Mouse (Mus musculus) forebrain, embryonic 16.5 days (tissue): ENCODE data around the gene Jup. TPM values are rescaled to one million over a fixed set of nuclear protein-coding genes. Genes with fewer than 3 reads are reported as not detected.

Experiments
- ATAC-seq: fragments of 200-750 bp; cut with Nextera tagmentation; 2 replicates; pipeline ENCODE4 v1.8.0; 2017; ENCODE audit warnings: mild to moderate bottlenecking, moderate library complexity
- H3K27ac ChIP-seq: fragments of 300-500 bp; sonication (generic); 2 replicates; pipeline ENCODE4 v1.5.1; 2014; ENCODE audit warnings: low read length, control low read depth
- H3K27me3 ChIP-seq: fragments of 300-500 bp; sonication (generic); replicated peaks from 2 replicates; pipeline ENCODE4 v1.6.1; 2014; ENCODE audit warnings: low read length; ENCODE audit not compliant: control insufficient read depth, insufficient read depth
- H3K36me3 ChIP-seq: fragments of 300-500 bp; sonication (generic); 2 replicates; pipeline ENCODE4 v1.6.1; 2014; ENCODE audit not compliant: control insufficient read depth, insufficient read depth
- H3K4me1 ChIP-seq: fragments of 300-500 bp; sonication (generic); replicated peaks from 2 replicates; pipeline ENCODE4 v1.6.1; 2014; ENCODE audit warnings: low read length; ENCODE audit not compliant: control insufficient read depth, insufficient read depth
- H3K4me2 ChIP-seq: fragments of 300-500 bp; sonication (generic); 2 replicates; pipeline ENCODE4 v1.6.1; 2014; ENCODE audit warnings: mild to moderate bottlenecking, low read length, control low read depth
- H3K4me3 ChIP-seq: fragments of 300-500 bp; sonication (generic); replicated peaks from 2 replicates; pipeline ENCODE4 v1.5.1; 2014; ENCODE audit warnings: mild to moderate bottlenecking, low read length, control low read depth
- H3K9ac ChIP-seq: fragments of 300-500 bp; sonication (generic); replicated peaks from 2 replicates; pipeline ENCODE4 v1.6.1; 2014; ENCODE audit warnings: low read depth, low read length, control low read depth
- H3K9me3 ChIP-seq: fragments of 300-500 bp; sonication (generic); 2 replicates; pipeline ENCODE4 v1.6.1; 2016; ENCODE audit warnings: low read length; ENCODE audit not compliant: control insufficient read depth
- WGBS: fragments of 180-500 bp; shearing (Covaris S2); extraction: QIAGEN DNeasy Blood & Tissue Kit; methylation state at CpG from one replicate; pipeline ENCODE4 v1.1.7; 2014; 5-methylcytosine and 5-hydroxymethylcytosine counted together
- polyA plus RNA-seq: library from polyadenylated mRNA; unstranded; fragments of >200 nt; fragmentation: Nextera tagmentation; extraction: Ambion mirVana; gene quantifications from 2 replicates; pipeline ENCODE4 v1.2.1, GENCODE M21; 2015

The Jup gene
- polyA plus RNA-seq, 1 experiment from 2014 or later = 62.0 TPM

DNA sequence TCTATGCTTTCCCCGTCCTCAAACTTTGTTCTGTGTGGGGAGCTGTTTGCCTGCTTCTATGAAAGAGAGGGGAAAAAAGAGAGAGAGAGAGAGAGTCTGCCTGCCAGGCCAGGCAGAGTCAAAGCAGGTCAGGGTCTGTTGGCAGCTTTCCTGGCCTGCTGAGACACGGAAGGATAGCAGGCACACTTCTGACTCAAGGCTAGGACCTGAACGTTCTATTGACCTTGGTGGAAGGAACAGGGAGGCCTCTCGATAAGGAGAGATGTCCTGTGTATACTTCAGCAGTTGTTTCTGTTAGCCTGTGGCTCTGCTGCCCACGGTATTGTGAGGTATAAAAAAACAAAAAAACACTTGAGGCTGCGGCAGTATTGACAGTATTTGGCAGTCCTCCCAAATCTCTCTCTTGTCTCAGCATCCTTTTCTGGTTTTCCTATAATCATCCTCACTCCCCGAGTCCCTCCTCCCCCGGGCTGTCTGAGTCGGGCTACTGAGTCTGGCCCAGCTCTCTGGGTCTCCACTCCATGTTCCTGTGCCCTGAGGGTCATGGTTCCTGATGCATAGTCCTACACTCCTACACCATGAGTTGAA lies 31.1 kb upstream of the Jup start:
- H3K4me1 ChIP-seq = 0 out of 2 replicates have a peak, but pooled peaks cover 4% of the 10 kb centered on the region
- H3K4me3 ChIP-seq = no peak overlapping the region
- H3K36me3 ChIP-seq = 0 out of 2 replicates have a peak, but pooled peaks cover 2% of the 10 kb centered on the region
- no peaks in the 10 kb centered on the region for H3K9me3 ChIP-seq
- 40% methylated on average over 9 of the region's 9 CpGs for WGBS
- H3K27ac ChIP-seq = no peak overlapping the region
- H3K9ac ChIP-seq = no peak overlapping the region; the same call in 1 of the 2 replicates
- no peak for ATAC-seq
- H3K4me2 ChIP-seq = no peak overlapping the region
- H3K27me3 ChIP-seq = no peaks in the 10 kb centered on the region

DNA sequence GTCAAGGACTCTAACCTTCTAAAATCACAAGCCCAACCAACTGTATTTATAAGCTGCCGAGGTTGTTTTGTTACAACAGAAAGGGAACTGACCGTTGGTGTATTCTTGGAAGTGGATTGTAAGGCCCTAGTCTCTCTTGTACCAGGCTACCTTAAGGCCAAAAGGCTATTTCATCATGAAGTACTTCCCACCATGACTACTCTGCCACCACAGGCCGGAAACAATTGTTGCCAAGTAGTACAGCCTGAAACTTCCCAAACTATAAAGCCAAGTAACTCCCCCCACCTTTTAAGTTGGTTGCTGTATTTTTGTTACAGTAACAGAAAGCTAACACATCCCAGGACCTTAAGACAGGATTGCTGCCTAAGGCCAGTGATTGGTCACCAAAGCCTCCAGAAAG lies 29.3 kb upstream of the Jup start:
- Histone ChIP-seq H3K27me3 (no peaks in the 10 kb centered on the region), H3K36me3 (0 out of 2 replicates have a peak, but pooled peaks cover 2% of the 10 kb centered on the region), H3K4me3 (no peak overlapping the region), H3K4me1 (0 out of 2 replicates have a peak, but pooled peaks cover 4% of the 10 kb centered on the region), H3K27ac (no peak overlapping the region), H3K4me2 (no peak overlapping the region), H3K9me3 (no peaks in the 10 kb centered on the region), H3K9ac (no peak overlapping the region)
- 87% methylated on average over 3 of the region's 3 CpGs for WGBS
- ATAC-seq = no peak

GRCm38 (mm10) chr11:100425851-100426250 lies 28.3 kb upstream of the Jup start:
- Histone ChIP-seq H3K4me1 (0 out of 2 replicates have a peak, but pooled peaks cover 4% of the 10 kb centered on the region), H3K4me2 (no peak overlapping the region), H3K9me3 (no peaks in the 10 kb centered on the region), H3K27ac (no peak overlapping the region), H3K27me3 (no peaks in the 10 kb centered on the region), H3K36me3 (0 out of 2 replicates have a peak, but pooled peaks cover 2% of the 10 kb centered on the region), H3K4me3 (no peak overlapping the region), H3K9ac (no peak overlapping the region)
- WGBS = 38% methylated on average over 7 of the region's 7 CpGs
- ATAC-seq = no peak

DNA sequence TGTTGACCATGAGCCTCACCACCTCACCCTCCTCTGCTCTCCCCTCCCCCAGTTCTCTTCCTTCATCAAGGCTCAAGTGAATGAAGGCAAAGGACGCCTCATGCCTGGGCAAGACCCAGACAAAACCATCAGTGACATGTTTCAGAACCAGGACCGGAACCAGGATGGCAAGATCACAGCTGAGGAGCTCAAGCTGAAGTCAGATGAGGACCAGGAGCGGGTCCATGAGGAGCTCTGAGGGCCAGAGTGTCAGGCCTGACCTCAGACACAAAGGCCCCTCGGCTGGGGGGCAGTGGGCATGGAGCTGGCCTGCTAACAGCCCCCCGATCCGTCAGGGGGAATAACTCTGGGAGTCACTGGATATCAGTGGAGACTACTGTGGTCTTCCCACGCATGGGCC lies 26.3 kb upstream of the Jup start:
- Histone ChIP-seq H3K9ac (no peak overlapping the region), H3K4me3 (no peak overlapping the region), H3K36me3 (no peaks in the 10 kb centered on the region), H3K4me2 (no peak overlapping the region), H3K9me3 (no peaks in the 10 kb centered on the region), H3K27ac (no peak overlapping the region), H3K4me1 (0 out of 2 replicates have a peak, but pooled peaks cover 4% of the 10 kb centered on the region), H3K27me3 (no peaks in the 10 kb centered on the region)
- ATAC-seq = no peak
- WGBS = 85% methylated on average over 7 of the region's 7 CpGs

- H3K9me3 ChIP-seq = no peaks in the 10 kb centered on the region
- 77% methylated on average over 8 of the region's 8 CpGs for WGBS
- H3K36me3 ChIP-seq = no peaks in the 10 kb centered on the region
- H3K27me3 ChIP-seq = no peaks in the 10 kb centered on the region
- H3K9ac ChIP-seq = no peak overlapping the region
- no peak for ATAC-seq
- no peaks in the 10 kb centered on the region for H3K4me1 ChIP-seq
- H3K27ac ChIP-seq = no peak overlapping the region
- H3K4me3 ChIP-seq = no peak overlapping the region
- no peak overlapping the region for H3K4me2 ChIP-seq
These were observed 24.0 kb upstream of the Jup start for GRCm38 (mm10) chr11:100421537-100421936.

- H3K27me3 ChIP-seq = peaks cover 11% of the 10 kb centered on the region
- no peaks in the 10 kb centered on the region for H3K36me3 ChIP-seq
- peak within 1 kb of the TSS; percentile 61; the same call in 1 of the 2 replicates for H3K27ac ChIP-seq
- WGBS = under 1% methylated on average over 31 of the region's 31 CpGs
- H3K9ac ChIP-seq = peak within 1 kb of the TSS; percentile 72
- H3K4me3 ChIP-seq = peak within 1 kb of the TSS; percentile 70
- H3K4me1 ChIP-seq = peaks cover 21% of the 10 kb centered on the region
- H3K9me3 ChIP-seq = no peaks in the 10 kb centered on the region
- peak; percentile 29; the same call in 1 of the 2 replicates for ATAC-seq
- peak within 1 kb of the TSS; percentile 73 for H3K4me2 ChIP-seq
These were observed 17.6 kb upstream of the Jup start, which contains the start of gene Fkbp10 for GRCm38 (mm10) chr11:100414914-100415822. TSS of gene Fkbp10 (plus strand) at chr11:100415697.

- H3K4me1 ChIP-seq = peaks cover 21% of the 10 kb centered on the region
- H3K27me3 ChIP-seq = peaks cover 11% of the 10 kb centered on the region
- no peaks in the 10 kb centered on the region for H3K36me3 ChIP-seq
- peak within 1 kb of the TSS; percentile 72 for H3K9ac ChIP-seq
- peak; percentile 93 for ATAC-seq
- H3K9me3 ChIP-seq = no peaks in the 10 kb centered on the region
- H3K4me3 ChIP-seq = peak within 1 kb of the TSS; percentile 70
- WGBS = 2% methylated on average over 92 of the region's 93 CpGs
- H3K27ac ChIP-seq = peak within 1 kb of the TSS; percentile 61; the same call in 1 of the 2 replicates
- H3K4me2 ChIP-seq = peak within 1 kb of the TSS; percentile 73
These were observed 16.7 kb upstream of the Jup start, which contains the start of gene P3h4 for GRCm38 (mm10) chr11:100414021-100414913. TSS of gene P3h4 (minus strand) at chr11:100414836.

- peaks cover 11% of the 10 kb centered on the region for H3K27me3 ChIP-seq
- peak overlapping the region; percentile 70 for H3K4me3 ChIP-seq
- no peak for ATAC-seq
- WGBS = 78% methylated on average over 11 of the region's 11 CpGs
- H3K9me3 ChIP-seq = no peaks in the 10 kb centered on the region
- H3K27ac ChIP-seq = no peak overlapping the region
- H3K4me1 ChIP-seq = peaks cover 21% of the 10 kb centered on the region
- no peaks in the 10 kb centered on the region for H3K36me3 ChIP-seq
- peak overlapping the region; percentile 73 for H3K4me2 ChIP-seq
- peak overlapping the region; percentile 72 for H3K9ac ChIP-seq
These were observed 16.0 kb upstream of the Jup start for GRCm38 (mm10) chr11:100413541-100413940.
